Mouse (Mus musculus) hindbrain, embryonic 13.5 days (tissue): ENCODE results near the gene Tmem123. TPM values are rescaled to one million over a fixed set of nuclear protein-coding genes. Genes with fewer than 3 reads are reported as not detected.

ENCODE experiments used
- ATAC-seq: fragments of 200-750 bp; cut with Nextera tagmentation; 2 replicates; pipeline ENCODE4 v1.8.0; 2017; ENCODE audit warnings: moderate TSS enrichment; ENCODE audit not compliant: low FRiP score
- H3K27ac ChIP-seq: fragments of 300-500 bp; sonication (generic); 2 replicates; pipeline ENCODE4 v1.5.1; 2015; ENCODE audit warnings: inconsistent platforms, mild to moderate bottlenecking, moderate library complexity
- H3K27me3 ChIP-seq: fragments of 300-500 bp; sonication (generic); 2 replicates; pipeline ENCODE4 v1.6.1; 2015; ENCODE audit warnings: mild to moderate bottlenecking, inconsistent platforms
- H3K36me3 ChIP-seq: fragments of 300-500 bp; sonication (generic); 2 replicates; pipeline ENCODE4 v1.6.1; 2015; ENCODE audit warnings: mild to moderate bottlenecking, inconsistent platforms
- H3K4me1 ChIP-seq: fragments of 300-500 bp; sonication (generic); replicated peaks from 2 replicates; pipeline ENCODE4 v1.6.1; 2015; ENCODE audit warnings: inconsistent platforms
- H3K4me2 ChIP-seq: fragments of 300-500 bp; sonication (generic); 2 replicates; pipeline ENCODE4 v1.6.1; 2015; ENCODE audit warnings: inconsistent platforms, mild to moderate bottlenecking, moderate library complexity
- H3K4me3 ChIP-seq: fragments of 300-500 bp; sonication (generic); 2 replicates; pipeline ENCODE4 v1.5.1; 2015; ENCODE audit warnings: mild to moderate bottlenecking, inconsistent platforms
- H3K9ac ChIP-seq: fragments of 300-500 bp; sonication (generic); 2 replicates; pipeline ENCODE4 v1.6.1; 2015; ENCODE audit warnings: mild to moderate bottlenecking, inconsistent platforms
- H3K9me3 ChIP-seq: fragments of 300-500 bp; sonication (generic); 2 replicates; pipeline ENCODE4 v1.6.1; 2016; ENCODE audit warnings: inconsistent platforms
- WGBS: fragments of 180-500 bp; shearing (Covaris S2); methylation state at CpG from one replicate; pipeline ENCODE4 v1.1.7; 2015; 5-methylcytosine and 5-hydroxymethylcytosine counted together
- polyA plus RNA-seq: library from polyadenylated mRNA; unstranded; fragments of >200 nt; fragmentation: Nextera tagmentation; extraction: Ambion mirVana; gene quantifications from 2 replicates; pipeline ENCODE4 v1.2.1, GENCODE M21; 2015

The Tmem123 gene
- polyA plus RNA-seq, 1 experiment from 2014 or later: 32.7 TPM

- peaks cover 23% of the 10 kb centered on the region for H3K36me3 ChIP-seq
- no peak overlapping the region for H3K9ac ChIP-seq
- H3K27me3 ChIP-seq: no peaks in the 10 kb centered on the region
- ATAC-seq: no peak
- H3K27ac ChIP-seq: no peak overlapping the region
- H3K9me3 ChIP-seq: no peaks in the 10 kb centered on the region
- no peak overlapping the region for H3K4me2 ChIP-seq
- WGBS: 95% methylated on average over 2 of the region's 2 CpGs
- H3K4me3 ChIP-seq: no peak overlapping the region
- H3K4me1 ChIP-seq: no peaks in the 10 kb centered on the region
These were observed 29.7 kb downstream of the Tmem123 start for GRCm38 (mm10) chr9:7793561-7793960.

- H3K4me1 ChIP-seq: no peaks in the 10 kb centered on the region
- peaks cover 23% of the 10 kb centered on the region for H3K36me3 ChIP-seq
- no peak overlapping the region for H3K4me3 ChIP-seq
- H3K27me3 ChIP-seq: no peaks in the 10 kb centered on the region
- no peak overlapping the region for H3K4me2 ChIP-seq
- no peak for ATAC-seq
- no peak overlapping the region for H3K9ac ChIP-seq
- no peaks in the 10 kb centered on the region for H3K9me3 ChIP-seq
- H3K27ac ChIP-seq: no peak overlapping the region
These were observed 31.7 kb downstream of the Tmem123 start for GRCm38 (mm10) chr9:7795581-7795980.

GRCm38 (mm10) chr9:7796129-7796864 lies 32.5 kb downstream of the Tmem123 start:
- no peaks in the 10 kb centered on the region for H3K4me1 ChIP-seq
- H3K4me3 ChIP-seq: no peak overlapping the region
- peak; percentile 59; the same call in 1 of the 2 replicates for ATAC-seq
- no peaks in the 10 kb centered on the region for H3K9me3 ChIP-seq
- H3K9ac ChIP-seq: no peak overlapping the region
- H3K27ac ChIP-seq: peak overlapping the region; percentile 10; the same call in 1 of the 2 replicates
- no peaks in the 10 kb centered on the region for H3K27me3 ChIP-seq
- H3K36me3 ChIP-seq: peaks cover 16% of the 10 kb centered on the region
- no peak overlapping the region for H3K4me2 ChIP-seq
- WGBS: 54% methylated on average over 6 of the region's 6 CpGs

- no peak overlapping the region for H3K4me3 ChIP-seq
- H3K36me3 ChIP-seq: peaks cover 8% of the 10 kb centered on the region
- H3K4me1 ChIP-seq: no peaks in the 10 kb centered on the region
- H3K9me3 ChIP-seq: no peaks in the 10 kb centered on the region
- H3K9ac ChIP-seq: no peak overlapping the region
- H3K27me3 ChIP-seq: no peaks in the 10 kb centered on the region
- WGBS: 94% methylated on average over 2 of the region's 2 CpGs
- no peak for ATAC-seq
- H3K27ac ChIP-seq: no peak overlapping the region
- H3K4me2 ChIP-seq: no peak overlapping the region
These were observed 33.7 kb downstream of the Tmem123 start for GRCm38 (mm10) chr9:7797542-7797941.

GRCm38 (mm10) chr9:7798555-7798954 lies 34.7 kb downstream of the Tmem123 start:
- ATAC-seq: 0 out of 2 replicates have a peak, but pooled peaks have one; percentile 54
- no peak overlapping the region for H3K27ac ChIP-seq
- no peaks in the 10 kb centered on the region for H3K9me3 ChIP-seq
- peaks cover 5% of the 10 kb centered on the region for H3K36me3 ChIP-seq
- H3K4me3 ChIP-seq: no peak overlapping the region
- H3K27me3 ChIP-seq: no peaks in the 10 kb centered on the region
- WGBS: 97% methylated on average over 3 of the region's 3 CpGs
- H3K4me2 ChIP-seq: no peak overlapping the region
- no peak overlapping the region for H3K9ac ChIP-seq
- H3K4me1 ChIP-seq: no peaks in the 10 kb centered on the region

- no peak overlapping the region for H3K27ac ChIP-seq
- H3K9me3 ChIP-seq: peaks cover 6% of the 10 kb centered on the region; the same call in 1 of the 2 replicates
- H3K4me1 ChIP-seq: no peaks in the 10 kb centered on the region
- WGBS: 77% methylated on average over 3 of the region's 5 CpGs
- H3K4me3 ChIP-seq: no peak overlapping the region
- peaks cover 13% of the 10 kb centered on the region for H3K36me3 ChIP-seq
- H3K9ac ChIP-seq: no peak overlapping the region
- H3K27me3 ChIP-seq: no peaks in the 10 kb centered on the region
- 0 out of 2 replicates have a peak, but pooled peaks have one; percentile 24 for ATAC-seq
- no peak overlapping the region for H3K4me2 ChIP-seq
These were observed 41.3 kb downstream of the Tmem123 start for GRCm38 (mm10) chr9:7805101-7805506.

GRCm38 (mm10) chr9:7822758-7823157 lies 58.9 kb downstream of the Tmem123 start:
- ATAC-seq: no peak
- H3K9me3 ChIP-seq: no peaks in the 10 kb centered on the region

GRCm38 (mm10) chr9:7824916-7825315 lies 61.1 kb downstream of the Tmem123 start:
- WGBS: 93% methylated on average over 5 of the region's 5 CpGs
- Histone ChIP-seq H3K36me3 (peaks cover 29% of the 10 kb centered on the region), H3K9ac (no peak overlapping the region), H3K4me3 (no peak overlapping the region), H3K9me3 (no peaks in the 10 kb centered on the region), H3K4me2 (no peak overlapping the region), H3K4me1 (peaks cover 14% of the 10 kb centered on the region), H3K27ac (no peak overlapping the region), H3K27me3 (no peaks in the 10 kb centered on the region)
- ATAC-seq: no peak

More at GRCm38 (mm10) chr9:7822758-7823157, 58.9 kb downstream of the Tmem123 start:
- Histone ChIP-seq H3K4me3 (no peak overlapping the region), H3K27me3 (no peaks in the 10 kb centered on the region), H3K4me1 (0 out of 2 replicates have a peak, but pooled peaks cover 3% of the 10 kb centered on the region), H3K27ac (no peak overlapping the region), H3K4me2 (no peak overlapping the region), H3K9ac (no peak overlapping the region), H3K36me3 (peaks cover 47% of the 10 kb centered on the region)
- WGBS: 82% methylated on average over 3 of the region's 3 CpGs

- H3K36me3 ChIP-seq: peaks cover 18% of the 10 kb centered on the region
- peaks cover 40% of the 10 kb centered on the region for H3K4me1 ChIP-seq
- WGBS: 97% methylated on average over 4 of the region's 4 CpGs
- H3K4me3 ChIP-seq: no peak overlapping the region
- no peak overlapping the region for H3K9ac ChIP-seq
- ATAC-seq: no peak
- H3K27ac ChIP-seq: no peak overlapping the region
- H3K9me3 ChIP-seq: no peaks in the 10 kb centered on the region
- H3K27me3 ChIP-seq: no peaks in the 10 kb centered on the region
- no peak overlapping the region for H3K4me2 ChIP-seq
These were observed 64.9 kb downstream of the Tmem123 start for GRCm38 (mm10) chr9:7828706-7829105.

- H3K4me2 ChIP-seq: peak overlapping the region; percentile 39
- ATAC-seq: 0 out of 2 replicates have a peak, but pooled peaks have one; percentile 32
- H3K4me1 ChIP-seq: peaks cover 51% of the 10 kb centered on the region
- 86% methylated on average over 9 of the region's 9 CpGs for WGBS
- H3K4me3 ChIP-seq: no peak overlapping the region
- no peak overlapping the region for H3K27ac ChIP-seq
- H3K9me3 ChIP-seq: no peaks in the 10 kb centered on the region
- H3K27me3 ChIP-seq: no peaks in the 10 kb centered on the region
- no peak overlapping the region for H3K9ac ChIP-seq
- H3K36me3 ChIP-seq: peaks cover 18% of the 10 kb centered on the region
These were observed 66.0 kb downstream of the Tmem123 start for GRCm38 (mm10) chr9:7829531-7830528.

- Histone ChIP-seq H3K9me3 (no peaks in the 10 kb centered on the region), H3K27ac (no peak overlapping the region), H3K27me3 (no peaks in the 10 kb centered on the region), H3K4me2 (peak overlapping the region; percentile 36), H3K9ac (no peak overlapping the region), H3K4me1 (peaks cover 56% of the 10 kb centered on the region), H3K36me3 (peaks cover 11% of the 10 kb centered on the region), H3K4me3 (0 out of 2 replicates have a peak overlapping the region, but pooled peaks have one; percentile 4)
- ATAC-seq: no peak
- WGBS: 90% methylated on average over 6 of the region's 6 CpGs
These were observed 69.6 kb downstream of the Tmem123 start for GRCm38 (mm10) chr9:7833421-7833820.

GRCm38 (mm10) chr9:7835302-7835701 lies 71.5 kb downstream of the Tmem123 start:
- 89% methylated on average over 1 of the region's 1 CpGs for WGBS
- H3K9ac ChIP-seq: no peak overlapping the region
- no peak overlapping the region for H3K27ac ChIP-seq
- H3K4me1 ChIP-seq: peaks cover 45% of the 10 kb centered on the region
- H3K36me3 ChIP-seq: peaks cover 11% of the 10 kb centered on the region
- no peak for ATAC-seq
- H3K4me3 ChIP-seq: no peak overlapping the region; the same call in 1 of the 2 replicates
- H3K4me2 ChIP-seq: peak overlapping the region; percentile 66
- H3K9me3 ChIP-seq: no peaks in the 10 kb centered on the region
- H3K27me3 ChIP-seq: no peaks in the 10 kb centered on the region
